Mouse (Mus musculus): Measurements from ENCODE around the gene Cfd. TPM values are rescaled to one million over a fixed set of nuclear protein-coding genes. Genes with fewer than 3 reads are reported as not detected.

Cfd gene
- polyA plus RNA-seq, 1 experiment from 2014 or later, result not detected

DNA sequence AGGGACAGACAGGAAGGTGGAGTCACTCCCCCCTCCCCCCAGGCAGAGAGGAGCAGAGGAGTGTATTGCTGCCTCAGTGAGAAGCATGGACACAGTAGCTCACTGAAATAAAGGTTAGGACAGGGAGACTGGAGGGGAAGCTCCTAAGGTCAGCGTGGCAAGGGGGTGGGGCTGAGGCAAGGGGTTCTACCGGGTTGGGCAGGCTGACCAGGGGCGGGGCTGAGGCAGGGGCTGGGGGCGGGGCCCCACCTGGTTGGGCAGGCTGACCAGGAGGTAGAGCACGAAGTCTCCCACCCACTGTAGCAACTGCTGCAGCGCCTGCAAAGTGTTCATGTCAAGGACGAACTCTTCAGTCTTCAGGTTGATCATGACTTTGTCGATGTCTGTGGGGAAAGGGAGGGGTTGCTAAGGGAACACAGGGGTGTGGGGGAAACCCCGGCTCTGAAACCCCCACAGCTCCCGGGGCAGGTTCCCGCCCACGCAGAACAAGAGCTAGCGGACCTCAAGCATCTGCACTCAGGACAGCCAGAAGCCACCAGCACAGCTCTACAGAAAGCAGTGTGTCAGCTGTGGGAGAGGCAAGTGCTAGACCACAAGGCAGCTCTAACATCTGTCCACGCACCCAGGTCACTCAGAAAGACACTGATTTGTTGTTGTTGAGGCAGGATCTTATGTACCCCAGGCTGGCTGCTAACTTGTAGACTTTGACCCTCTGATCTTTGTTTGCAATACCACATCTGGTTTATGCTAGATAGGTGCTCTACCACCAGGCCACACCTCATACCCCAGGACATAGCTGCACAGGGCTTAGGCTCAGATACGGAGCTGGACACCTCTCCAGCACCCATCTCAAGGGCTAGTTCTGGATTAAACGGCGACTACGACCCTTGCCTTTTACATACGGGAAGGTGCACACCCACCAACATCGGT lies 6.9 kb downstream of the Cfd start:
- Histone ChIP-seq H3K36me3 (ENCODE audit: control insufficient read depth, insufficient read depth, low read length) (peaks cover 21% of the 10 kb centered on the region), H3K9me3 (ENCODE audit: control insufficient read depth, low read length) (no peaks in the 10 kb centered on the region)
- WGBS, result 51% methylated on average over 20 of the region's 20 CpGs

DNA sequence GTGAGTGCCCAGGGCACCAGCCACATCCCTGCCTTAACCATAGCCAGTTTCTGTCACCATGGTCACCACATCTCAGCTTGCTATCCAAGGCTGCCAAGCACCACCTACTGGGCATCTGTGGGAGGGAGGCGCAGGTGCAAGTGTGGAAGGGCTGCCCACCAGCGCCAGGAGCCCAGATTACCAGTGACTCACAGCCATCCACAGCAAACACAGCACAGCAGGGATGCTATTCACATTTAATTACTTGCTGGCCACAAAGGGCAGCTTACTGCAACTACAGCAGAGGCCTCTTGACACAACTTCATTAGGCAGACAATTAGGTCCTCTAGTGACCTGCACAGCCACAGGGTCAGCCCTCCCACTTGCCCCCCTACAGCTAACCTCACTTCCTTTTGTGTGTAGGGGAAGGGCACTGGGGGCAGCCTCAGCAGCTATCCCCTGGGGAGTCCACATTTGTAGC lies 10.3 kb downstream of the Cfd start:
- H3K27me3 ChIP-seq (ENCODE audit: control insufficient read depth, insufficient read depth, low read length), result no peaks in the 10 kb centered on the region
- H3K4me3 ChIP-seq (ENCODE audit: low read depth, low read length), result no peak overlapping the region
- H3K4me1 ChIP-seq (replicated peaks; ENCODE audit: control insufficient read depth, insufficient read depth), result no peaks in the 10 kb centered on the region
- H3K9ac ChIP-seq (ENCODE audit: low read length), result no peak overlapping the region
- ATAC-seq (ENCODE audit: low FRiP score, low TSS enrichment), result peak; percentile 43; the same call in 1 of the 2 replicates
- DNase-seq (ENCODE audit: low spot score), result peak; percentile 61
- TF ChIP-seq EP300 (optimal IDR thresholded peaks at IDR 0.05) (no peak), CTCF (IDR thresholded peaks at IDR 0.05; ENCODE audit: low read depth) (peak; percentile 59)
- H3K36me3 ChIP-seq (ENCODE audit: control insufficient read depth, insufficient read depth, low read length), result peaks cover 24% of the 10 kb centered on the region
- no peak overlapping the region for H3K27ac ChIP-seq (replicated peaks)
- no peaks in the 10 kb centered on the region for H3K9me3 ChIP-seq (ENCODE audit: control insufficient read depth, low read length)
- 59% methylated on average over 2 of the region's 2 CpGs for WGBS
- no peak overlapping the region for H3K4me2 ChIP-seq (replicated peaks; ENCODE audit: low read depth)

More for the DNA sequence above, 6.9 kb downstream of the Cfd start:
- ATAC-seq (ENCODE audit: low FRiP score, low TSS enrichment), result no peak
- no peak for DNase-seq (ENCODE audit: low spot score)
- H3K27ac ChIP-seq (replicated peaks), result no peak overlapping the region
- no peaks in the 10 kb centered on the region for H3K27me3 ChIP-seq (ENCODE audit: control insufficient read depth, insufficient read depth, low read length)
- TF ChIP-seq EP300 (optimal IDR thresholded peaks at IDR 0.05) (no peak), CTCF (IDR thresholded peaks at IDR 0.05; ENCODE audit: low read depth) (no peak)
- H3K9ac ChIP-seq (ENCODE audit: low read length), result no peak overlapping the region
- H3K4me2 ChIP-seq (replicated peaks; ENCODE audit: low read depth), result no peak overlapping the region
- no peak overlapping the region for H3K4me3 ChIP-seq (ENCODE audit: low read depth, low read length)
- H3K4me1 ChIP-seq (replicated peaks; ENCODE audit: control insufficient read depth, insufficient read depth), result no peaks in the 10 kb centered on the region

DNA sequence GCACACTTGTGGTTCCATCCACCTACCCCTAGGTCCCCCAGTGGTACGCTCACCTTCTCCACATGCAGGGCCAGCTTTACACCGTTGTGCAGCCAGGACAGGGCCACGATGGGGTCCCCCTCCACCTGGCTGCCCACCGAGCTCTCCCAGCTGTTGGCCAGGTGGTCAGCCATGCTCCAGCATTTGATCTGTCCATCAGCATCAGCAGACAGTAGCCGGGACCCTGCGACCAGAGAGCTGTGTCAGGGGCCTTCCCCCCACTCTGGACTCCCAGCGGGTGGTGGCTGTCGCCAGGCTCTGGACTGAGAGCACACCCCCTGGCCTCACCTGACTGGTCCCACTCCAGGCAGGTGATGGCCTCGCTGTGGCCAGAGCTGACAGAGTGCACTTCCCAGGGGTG lies 16.1 kb downstream of the Cfd start:
- 95% methylated on average over 9 of the region's 9 CpGs for WGBS
- Histone ChIP-seq H3K36me3 (ENCODE audit: control insufficient read depth, insufficient read depth, low read length) (peaks cover 26% of the 10 kb centered on the region), H3K9me3 (ENCODE audit: control insufficient read depth, low read length) (no peaks in the 10 kb centered on the region), H3K27me3 (ENCODE audit: control insufficient read depth, insufficient read depth, low read length) (no peaks in the 10 kb centered on the region), H3K9ac (ENCODE audit: low read length) (no peak overlapping the region), H3K4me3 (ENCODE audit: low read depth, low read length) (no peak overlapping the region), H3K27ac (replicated peaks) (no peak overlapping the region), H3K4me1 (replicated peaks; ENCODE audit: control insufficient read depth, insufficient read depth) (no peaks in the 10 kb centered on the region), H3K4me2 (replicated peaks; ENCODE audit: low read depth) (no peak overlapping the region)
- TF ChIP-seq CTCF (IDR thresholded peaks at IDR 0.05; ENCODE audit: low read depth) (no peak), EP300 (optimal IDR thresholded peaks at IDR 0.05) (no peak)
- no peak for ATAC-seq (ENCODE audit: low FRiP score, low TSS enrichment)
- DNase-seq (ENCODE audit: low spot score), result no peak

DNA sequence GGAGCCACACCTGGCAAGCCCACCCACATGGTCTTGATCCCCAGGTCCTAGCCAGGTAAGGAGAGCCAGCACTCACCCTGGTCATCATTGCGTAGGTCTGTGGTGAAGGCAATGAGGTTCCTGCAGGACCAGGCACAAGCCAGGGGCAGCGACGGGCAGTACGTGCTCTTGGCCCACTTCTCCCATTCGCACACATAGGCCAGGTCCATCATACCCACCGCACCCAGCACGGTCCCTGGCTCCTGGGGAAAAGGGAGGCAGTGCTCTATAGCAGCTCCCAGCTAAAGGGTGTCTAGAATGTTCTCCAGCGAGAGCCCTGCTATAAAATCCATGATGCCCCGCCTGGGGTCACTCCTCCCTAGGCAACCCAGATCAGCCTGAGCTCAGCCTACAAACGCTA lies 16.8 kb downstream of the Cfd start:
- no peak overlapping the region for H3K9ac ChIP-seq (ENCODE audit: low read length)
- ATAC-seq (ENCODE audit: low FRiP score, low TSS enrichment) (no peak), DNase-seq (ENCODE audit: low spot score) (no peak)
- peaks cover 29% of the 10 kb centered on the region for H3K36me3 ChIP-seq (ENCODE audit: control insufficient read depth, insufficient read depth, low read length)
- no peaks in the 10 kb centered on the region for H3K27me3 ChIP-seq (ENCODE audit: control insufficient read depth, insufficient read depth, low read length)
- no peaks in the 10 kb centered on the region for H3K9me3 ChIP-seq (ENCODE audit: control insufficient read depth, low read length)
- no peak overlapping the region for H3K4me3 ChIP-seq (ENCODE audit: low read depth, low read length)
- TF ChIP-seq EP300 (optimal IDR thresholded peaks at IDR 0.05) (no peak), CTCF (IDR thresholded peaks at IDR 0.05; ENCODE audit: low read depth) (no peak)
- no peaks in the 10 kb centered on the region for H3K4me1 ChIP-seq (replicated peaks; ENCODE audit: control insufficient read depth, insufficient read depth)
- H3K27ac ChIP-seq (replicated peaks), result no peak overlapping the region
- 89% methylated on average over 10 of the region's 10 CpGs for WGBS
- H3K4me2 ChIP-seq (replicated peaks; ENCODE audit: low read depth), result no peak overlapping the region

- H3K9ac ChIP-seq (ENCODE audit: low read length), result peak within 1 kb of the TSS; percentile 94
- peaks cover 29% of the 10 kb centered on the region for H3K36me3 ChIP-seq (ENCODE audit: control insufficient read depth, insufficient read depth, low read length)
- no peak for TF ChIP-seq CTCF (IDR thresholded peaks at IDR 0.05; ENCODE audit: low read depth)
- H3K4me2 ChIP-seq (replicated peaks; ENCODE audit: low read depth), result peak within 1 kb of the TSS; percentile 45
- WGBS, result under 1% methylated on average over 52 of the region's 52 CpGs
- H3K4me1 ChIP-seq (replicated peaks; ENCODE audit: control insufficient read depth, insufficient read depth), result no peaks in the 10 kb centered on the region
- DNase-seq (ENCODE audit: low spot score) (peak; percentile 97), ATAC-seq (ENCODE audit: low FRiP score, low TSS enrichment) (peak; percentile 95)
- H3K27ac ChIP-seq (replicated peaks), result peak within 1 kb of the TSS; percentile 97
- H3K27me3 ChIP-seq (ENCODE audit: control insufficient read depth, insufficient read depth, low read length), result no peaks in the 10 kb centered on the region
- no peaks in the 10 kb centered on the region for H3K9me3 ChIP-seq (ENCODE audit: control insufficient read depth, low read length)
- H3K4me3 ChIP-seq (ENCODE audit: low read depth, low read length), result peak within 1 kb of the TSS; percentile 76
Observed at GRCm38 (mm10) chr10:79908167-79909091, 17.8 kb downstream of the Cfd start, which contains the start of gene Med16. Gene Med16, minus strand, starts transcription at chr10:79908923.
